Mouse (Mus musculus) thymus, postnatal 0 days (tissue): Measurements from ENCODE around the gene Mgarp. TPM values are rescaled to one million over a fixed set of nuclear protein-coding genes. Genes with fewer than 3 reads are reported as not detected.

Experiments used
- DNase-seq: peaks from one replicate; pipeline ENCODE4 v3.0.0-alpha.2; 2015; ENCODE audit warnings: low spot score
- polyA plus RNA-seq: library from polyadenylated mRNA; unstranded; fragments of >200 nt; fragmentation: Nextera tagmentation; extraction: Ambion mirVana; gene quantifications from 2 replicates; pipeline ENCODE4 v1.2.1, GENCODE M21; 2015

Mgarp gene
- polyA plus RNA-seq, 1 experiment from 2014 or later = 0.72 TPM

- peak; percentile 84 for DNase-seq
These were observed 55.8 kb downstream of the Mgarp start, which contains the start of gene Elf2 for GRCm38 (mm10) chr3:51340552-51341267. Gene Elf2, minus strand, starts transcription at chr3:51340663.

DNA sequence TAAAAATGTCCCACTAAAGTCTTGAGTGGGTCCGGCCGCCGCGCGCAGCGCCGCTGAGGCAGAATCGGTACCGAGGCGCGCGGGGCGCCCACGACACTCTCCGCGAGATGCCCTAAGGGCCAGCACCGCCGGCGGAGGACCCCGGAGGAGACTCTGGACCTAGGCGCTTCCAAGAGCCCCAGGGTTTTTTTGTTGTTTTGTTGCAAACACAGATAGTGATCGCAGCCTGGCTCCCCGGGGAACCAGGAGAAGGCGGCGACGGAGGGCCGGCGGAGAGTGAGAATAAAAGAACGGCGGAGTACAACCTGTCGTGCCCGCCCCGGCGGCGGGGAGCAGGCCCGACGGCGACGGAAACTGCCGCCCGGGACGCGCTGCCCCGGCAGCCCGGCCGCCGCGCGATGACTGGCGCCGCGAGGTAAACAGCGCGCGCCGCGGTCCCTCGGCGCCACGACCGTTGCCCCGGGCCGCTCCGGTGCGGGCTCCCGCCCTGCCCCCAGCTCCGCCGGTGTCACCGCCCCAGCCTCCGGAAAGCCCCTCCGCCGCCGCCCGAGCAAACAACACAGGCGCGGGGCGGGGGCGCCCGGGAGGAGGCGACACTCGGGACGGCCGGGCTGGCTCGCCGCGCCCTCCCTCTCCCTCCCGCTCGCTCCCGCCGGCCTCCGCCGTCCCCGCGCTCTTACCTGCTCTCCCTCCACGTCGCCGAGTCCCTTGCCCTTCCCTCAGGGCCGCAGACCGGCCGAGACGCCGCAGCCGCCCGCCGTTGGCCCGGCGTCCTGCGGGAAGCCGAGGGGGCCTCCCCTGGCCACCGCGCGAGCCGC is 56.6 kb downstream of the Mgarp start:
- DNase-seq = peak; percentile 61

DNA sequence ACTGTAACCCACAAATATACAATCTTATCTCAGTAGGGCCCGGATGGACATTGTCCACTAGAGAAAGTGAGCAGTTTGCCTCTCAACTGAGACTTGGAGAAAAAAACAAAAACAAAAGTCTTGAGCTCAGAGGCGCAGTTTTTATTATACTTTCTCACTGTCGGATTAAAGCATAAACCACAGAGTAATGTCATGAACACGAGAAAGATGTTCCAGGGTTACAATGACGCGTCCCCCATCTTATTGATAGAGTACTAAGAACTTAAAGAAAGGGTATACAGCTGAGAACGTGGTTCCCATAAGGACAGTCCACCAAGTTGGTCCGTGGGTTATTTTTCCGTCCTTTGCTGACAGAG is 57.2 kb downstream of the Mgarp start:
- peak; percentile 24 for DNase-seq

Other genes starting within 250 kb of the Mgarp start
- 10.2 and 11.3 TPM in 2 replicates for gene Noct, start 172.3 kb downstream of the Mgarp start, polyA plus RNA-seq
- gene Elf2, start 56.1 kb downstream of the Mgarp start, polyA plus RNA-seq = 80.8 and 86.1 TPM in 2 replicates
- gene Ndufc1, start 12.2 kb upstream of the Mgarp start, polyA plus RNA-seq = 835 and 844 TPM in 2 replicates
- gene Naa15, start 18.4 kb upstream of the Mgarp start, polyA plus RNA-seq = 34.6 and 48.5 TPM in 2 replicates
- gene Rab33b, start 87.2 kb upstream of the Mgarp start, polyA plus RNA-seq = 21.5 and 21.7 TPM in 2 replicates
- 4.7 and 8.0 TPM in 2 replicates for gene Setd7, start 164.1 kb upstream of the Mgarp start, polyA plus RNA-seq